Mouse (Mus musculus): Measurements from ENCODE around the gene 4933402J07Rik.

Gene 4933402J07Rik

GRCm38 (mm10) chr8:87563553-87563952, at the start of gene 4933402J07Rik:
Gene 4933402J07Rik, plus strand, starts transcription at chr8:87563853.
- DNase-seq (ENCODE audit: low read depth in 2 of 2, low spot score in 2 of 2), result no peak

DNA sequence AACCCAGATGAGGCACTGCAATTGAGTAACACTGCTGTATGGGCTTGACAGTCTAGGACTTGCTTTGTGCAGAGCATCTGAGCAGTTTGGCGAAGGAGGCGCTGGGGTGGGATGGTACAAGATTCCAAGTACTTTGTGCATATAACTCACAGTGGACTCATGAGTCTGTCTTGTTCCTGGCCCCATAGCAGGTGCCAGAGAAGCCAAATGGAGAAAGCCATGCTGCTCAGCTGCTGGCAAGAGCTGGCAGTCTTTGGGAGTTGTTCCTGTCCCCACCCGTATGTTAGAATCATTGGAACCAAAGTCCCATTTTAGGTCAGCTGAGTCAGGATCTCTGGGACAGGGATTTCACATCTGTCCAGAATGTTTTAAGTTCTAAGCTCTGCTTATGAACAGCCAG, 46.5 kb upstream of the 4933402J07Rik start:
- no peak for DNase-seq (ENCODE audit: low read depth in 2 of 2, low spot score in 2 of 2)

DNA sequence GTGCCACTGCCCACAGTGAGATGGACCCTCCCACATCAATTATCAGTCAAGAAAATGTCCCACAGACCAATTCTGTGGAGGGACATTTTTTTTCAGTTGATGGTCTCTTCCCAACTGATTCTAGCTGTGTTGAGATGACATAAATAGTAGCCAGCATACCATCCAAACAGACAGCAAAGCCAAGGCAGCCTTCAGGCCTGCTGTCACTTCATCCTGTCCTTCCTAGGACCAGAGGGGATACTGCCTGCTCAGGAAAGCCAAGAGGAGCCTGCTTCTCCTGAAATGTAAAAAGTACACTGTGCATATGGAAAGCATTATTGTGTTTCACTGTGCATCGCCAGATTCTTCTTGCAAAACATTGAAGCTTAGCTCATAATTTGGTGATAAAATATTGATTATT, 38.6 kb upstream of the 4933402J07Rik start:
- no peak for DNase-seq (ENCODE audit: low read depth in 2 of 2, low spot score in 2 of 2)

DNA sequence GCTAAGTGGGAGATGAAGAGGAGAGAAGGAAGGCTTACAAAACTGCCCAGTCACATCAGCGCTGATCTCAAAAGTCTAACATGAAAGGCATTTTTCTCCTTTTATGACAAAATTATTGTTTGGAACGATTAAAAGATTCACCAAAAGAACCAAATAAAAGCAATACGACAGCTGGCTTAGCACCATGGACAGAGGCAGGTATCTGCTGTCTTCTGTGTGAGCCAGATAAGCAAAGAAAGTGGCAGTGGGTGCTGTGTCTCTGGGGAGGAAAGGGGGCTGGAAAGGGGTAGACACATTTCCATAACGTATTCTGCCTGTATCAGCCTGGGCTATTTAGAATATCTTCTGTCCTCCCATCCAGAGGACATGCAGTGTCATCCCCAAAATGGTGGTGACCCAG, 32.5 kb upstream of the 4933402J07Rik start:
- DNase-seq (ENCODE audit: low read depth in 2 of 2, low spot score in 2 of 2), result no peak

- DNase-seq (ENCODE audit: low read depth in 2 of 2, low spot score in 2 of 2), result no peak
Measured at GRCm38 (mm10) chr8:87533476-87533875, 30.2 kb upstream of the 4933402J07Rik start.

GRCm38 (mm10) chr8:87534846-87535245, 28.8 kb upstream of the 4933402J07Rik start:
- DNase-seq (ENCODE audit: low read depth in 2 of 2, low spot score in 2 of 2), result no peak

DNA sequence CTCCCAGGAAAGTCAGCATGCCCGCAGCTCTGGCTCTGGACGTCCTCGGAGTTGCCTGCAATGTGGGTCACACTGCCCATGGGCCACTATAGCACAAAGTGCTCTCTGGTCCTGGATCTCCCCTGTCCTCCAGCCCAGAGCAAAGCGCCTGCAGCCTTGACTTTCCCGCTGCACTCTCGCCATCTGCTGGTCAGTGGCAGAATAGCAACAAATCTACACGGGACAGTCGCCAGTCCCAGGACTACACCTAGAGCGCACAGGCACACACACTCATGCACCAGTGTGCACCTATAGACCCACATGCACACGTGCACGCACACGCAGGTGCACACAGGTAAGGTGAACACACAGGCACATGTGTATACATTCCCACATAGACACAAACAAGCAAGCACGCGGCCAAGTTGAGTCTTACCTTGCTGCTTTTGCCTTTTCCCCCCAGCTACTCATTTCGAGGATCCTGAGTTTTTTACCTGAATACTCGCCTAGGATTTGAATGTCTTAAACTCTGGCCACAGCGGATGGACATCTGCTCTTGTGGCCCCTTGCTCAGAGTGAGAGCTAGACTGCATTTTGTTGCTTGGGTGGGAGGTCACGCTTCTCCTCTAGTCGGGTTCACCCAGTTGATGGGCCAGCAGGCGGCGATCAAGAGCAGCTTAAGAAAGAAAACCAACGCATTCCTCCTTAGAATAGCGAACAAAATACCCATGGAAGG, 26.9 kb upstream of the 4933402J07Rik start:
- no peak for DNase-seq (ENCODE audit: low read depth in 2 of 2, low spot score in 2 of 2)

GRCm38 (mm10) chr8:87539829-87540394, 23.7 kb upstream of the 4933402J07Rik start:
- no peak for DNase-seq (ENCODE audit: low read depth in 2 of 2, low spot score in 2 of 2)

- no peak for DNase-seq (ENCODE audit: low read depth in 2 of 2, low spot score in 2 of 2)
Measured at GRCm38 (mm10) chr8:87549881-87550280, 13.8 kb upstream of the 4933402J07Rik start.

DNA sequence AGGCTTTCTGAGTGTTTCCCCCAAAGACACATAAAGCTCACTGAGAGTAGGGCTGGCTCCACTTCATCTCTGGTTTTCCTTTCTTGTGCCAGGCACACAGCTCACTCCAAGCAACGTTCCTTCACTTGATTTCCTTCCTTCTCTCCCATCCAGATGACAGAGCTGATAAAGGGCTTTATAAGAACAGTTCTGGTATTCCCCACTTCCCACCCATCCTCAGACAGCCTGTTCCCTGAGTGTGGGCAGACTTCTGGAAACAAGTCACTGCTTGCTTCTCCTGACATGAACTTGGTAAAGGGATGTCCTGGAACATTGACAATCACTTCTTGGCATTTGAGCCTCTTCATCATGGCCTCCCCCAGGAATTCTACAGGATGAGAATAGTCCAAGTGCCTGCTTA, 10.9 kb upstream of the 4933402J07Rik start:
- DNase-seq (ENCODE audit: low read depth in 2 of 2, low spot score in 2 of 2), result no peak

GRCm38 (mm10) chr8:87560801-87561200, 2.9 kb upstream of the 4933402J07Rik start:
- no peak for DNase-seq (ENCODE audit: low read depth in 2 of 2, low spot score in 2 of 2)

- no peak for DNase-seq (ENCODE audit: low read depth in 2 of 2, low spot score in 2 of 2)
Measured at GRCm38 (mm10) chr8:87569203-87569602, 5.5 kb downstream of the 4933402J07Rik start.

- no peak for DNase-seq (ENCODE audit: low read depth in 2 of 2, low spot score in 2 of 2)
Measured at GRCm38 (mm10) chr8:87569706-87570563, 6.3 kb downstream of the 4933402J07Rik start.

DNA sequence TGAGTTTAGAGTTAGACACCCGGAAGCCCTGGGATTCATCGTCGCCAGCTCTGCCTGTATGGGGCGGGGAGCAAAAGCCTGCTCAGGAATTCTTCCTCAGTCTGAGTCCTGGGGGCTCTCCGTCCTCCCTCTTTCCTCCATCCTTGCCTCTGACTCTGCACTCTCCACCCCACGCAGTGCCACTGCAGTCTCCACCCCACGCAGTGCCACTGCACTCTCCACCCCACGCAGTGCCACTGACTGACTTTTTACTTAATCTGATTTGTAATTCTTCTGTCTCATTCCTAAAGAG, 6.9 kb downstream of the 4933402J07Rik start:
- DNase-seq (ENCODE audit: low read depth in 2 of 2, low spot score in 2 of 2), result no peak

- DNase-seq (ENCODE audit: low read depth in 2 of 2, low spot score in 2 of 2), result no peak
Measured at GRCm38 (mm10) chr8:87570880-87571279, 7.2 kb downstream of the 4933402J07Rik start.

DNA sequence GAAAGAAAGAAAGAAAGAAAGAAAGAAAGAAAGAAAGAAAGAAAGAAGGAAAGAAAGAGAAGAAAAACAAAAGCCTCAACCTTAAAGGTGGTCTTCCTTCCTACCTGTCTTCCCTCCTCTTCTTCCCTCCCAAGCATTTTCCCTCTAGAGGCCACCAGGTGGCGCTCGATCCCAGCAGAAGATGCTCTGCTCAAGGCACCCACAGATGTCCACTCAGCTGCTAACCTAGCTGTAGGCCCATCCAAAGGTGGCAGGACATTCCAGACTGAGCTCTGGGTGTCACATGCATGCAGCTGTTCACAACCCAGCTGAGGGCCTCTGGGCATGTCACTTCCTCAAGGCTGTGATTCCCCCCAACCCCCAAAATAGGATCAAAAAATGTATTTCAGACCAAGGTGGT, 30.6 kb downstream of the 4933402J07Rik start:
- DNase-seq (ENCODE audit: low read depth in 2 of 2, low spot score in 2 of 2), result no peak

- DNase-seq (ENCODE audit: low read depth in 2 of 2, low spot score in 2 of 2), result no peak
Measured at GRCm38 (mm10) chr8:87602731-87603130, 39.1 kb downstream of the 4933402J07Rik start.

DNA sequence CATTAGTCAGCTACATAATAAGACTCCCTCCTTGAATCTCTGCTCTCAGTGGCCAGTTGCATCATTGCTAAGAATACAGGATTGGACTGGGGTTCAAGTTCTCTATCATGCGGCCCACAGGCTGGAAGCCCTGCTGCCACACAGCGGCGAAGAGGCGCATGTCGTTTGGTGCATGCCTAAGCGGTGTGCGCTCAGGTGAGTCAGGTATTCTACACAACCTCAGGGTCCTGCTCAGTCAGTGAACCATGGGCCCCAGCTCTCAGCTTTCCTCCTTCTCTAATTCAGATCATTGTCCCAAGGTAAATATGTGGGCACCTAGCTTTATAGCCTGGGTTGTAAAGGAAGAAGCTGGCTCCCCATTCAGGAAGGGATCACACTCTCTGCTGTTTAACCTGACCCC, 45.5 kb downstream of the 4933402J07Rik start:
- no peak for DNase-seq (ENCODE audit: low read depth in 2 of 2, low spot score in 2 of 2)

GRCm38 (mm10) chr8:87609651-87610192, 46.1 kb downstream of the 4933402J07Rik start:
- no peak for DNase-seq (ENCODE audit: low read depth in 2 of 2, low spot score in 2 of 2)

DNA sequence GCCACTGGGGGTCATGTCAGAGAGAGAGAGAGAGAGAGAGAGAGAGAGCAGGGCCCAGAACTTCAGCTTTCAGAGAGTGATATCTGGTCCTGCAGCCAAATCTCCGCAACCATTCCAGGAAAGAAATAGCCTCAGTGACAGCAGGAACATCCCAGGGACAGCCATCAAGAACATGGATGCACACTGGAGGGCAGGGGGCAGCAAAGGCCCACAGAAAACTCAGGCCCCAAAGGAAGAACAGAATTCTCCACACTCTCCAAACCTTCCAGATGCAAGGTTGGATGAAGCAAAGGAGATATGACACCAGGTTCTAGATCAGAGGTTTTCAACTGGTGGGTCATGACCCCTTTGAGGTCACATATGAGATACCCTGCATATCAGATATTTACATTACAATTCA, 50.0 kb downstream of the 4933402J07Rik start:
- DNase-seq (ENCODE audit: low read depth in 2 of 2, low spot score in 2 of 2), result no peak

DNA sequence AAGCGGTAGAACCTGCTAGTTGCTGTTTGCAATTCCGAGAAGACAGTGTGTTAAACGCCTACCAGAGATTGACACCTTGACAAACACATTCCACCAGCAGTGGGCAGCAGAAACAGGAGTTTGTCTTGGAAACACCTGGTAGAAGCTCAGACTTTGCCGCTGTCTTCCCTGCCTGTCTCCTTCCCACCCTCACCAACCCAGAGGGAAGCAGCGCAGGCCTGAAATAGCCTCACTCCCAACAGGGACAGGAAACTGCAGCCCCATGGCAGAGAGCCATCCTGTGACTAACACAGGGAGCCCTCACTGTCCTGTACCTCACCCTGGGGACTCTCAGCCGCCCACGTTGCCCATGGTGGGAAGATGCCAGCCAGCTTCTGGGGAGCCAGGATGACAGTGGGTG, 55.5 kb downstream of the 4933402J07Rik start:
- DNase-seq (ENCODE audit: low read depth in 2 of 2, low spot score in 2 of 2), result no peak

DNA sequence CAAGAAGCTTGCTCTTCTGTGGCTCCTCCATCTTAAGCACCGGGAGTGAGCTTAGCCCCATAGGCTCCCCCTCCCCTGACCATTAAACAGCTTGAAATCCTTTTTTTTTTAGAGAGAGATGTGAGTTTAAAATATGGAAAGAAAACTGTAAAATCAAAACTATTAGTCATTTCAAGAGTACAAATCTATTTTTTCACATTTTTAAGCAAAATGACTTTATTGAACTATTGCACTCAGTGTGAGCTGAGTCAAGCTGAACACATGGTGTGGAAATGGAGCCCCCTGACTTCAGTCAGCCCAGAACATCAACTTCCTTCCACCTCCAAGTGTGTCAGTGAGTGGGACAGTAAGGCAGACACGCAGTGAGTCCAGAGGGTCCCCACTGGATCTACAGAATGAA, 55.9 kb downstream of the 4933402J07Rik start:
- no peak for DNase-seq (ENCODE audit: low read depth in 2 of 2, low spot score in 2 of 2)
